8 mouse cellular contexts compared by ENCODE assay signal in genomic region chr15:103185462-103186198, GRCm38 (mm10). TPM values are rescaled to one million over a fixed set of nuclear protein-coding genes. Genes with fewer than 3 reads are reported as not detected.
DNase-seq lines count a peak whose midpoint lies in the region; ATAC-seq and TF ChIP-seq lines count a peak whose summit lies in the region.
"Had no signal": no experiment of that assay in that cellular context is flagged by ENCODE, and none has a peak within 500 bp of the region (broad histone marks: within the 10 kb centered on the region; RNA-seq: fewer than 3 reads in every experiment).

No protein-coding gene starts in this region.

- H3K4me2 ChIP-seq in liver, embryonic 12.5 days: no peak overlapping the region
- no peak overlapping the region for H3K4me2 ChIP-seq in hindbrain, embryonic 14.5 days (replicated peaks)
- no peak overlapping the region for H3K4me2 ChIP-seq in liver, embryonic 14.5 days (ENCODE audit: low read depth)

- no peak overlapping the region for H3K4me3 ChIP-seq in liver, embryonic 12.5 days
- H3K4me3 ChIP-seq in hindbrain, embryonic 14.5 days (replicated peaks; ENCODE audit: low read length): no peak overlapping the region
- H3K4me3 ChIP-seq in liver, embryonic 14.5 days (ENCODE audit: insufficient read depth in 1 of 2, low read depth in 2 of 2, low read length in 2 of 2): no peak overlapping the region

- peak; percentile 81 for TF ChIP-seq CTCF in liver, embryonic 14.5 days (IDR thresholded peaks at IDR 0.05; ENCODE audit: low read depth)

- no peak for ATAC-seq in liver, embryonic 12.5 days
- peak; percentile 40; the same call in 1 of the 2 replicates for ATAC-seq in hindbrain, embryonic 14.5 days (ENCODE audit: low FRiP score)
- ATAC-seq in liver, embryonic 14.5 days (ENCODE audit: insufficient read depth): no peak

- no peak overlapping the region for H3K27ac ChIP-seq in liver, embryonic 12.5 days
- H3K27ac ChIP-seq in hindbrain, embryonic 14.5 days: no peak overlapping the region
- H3K27ac ChIP-seq in liver, embryonic 14.5 days: no peak overlapping the region
- H3K27ac ChIP-seq: macrophage had no signal

- peak; percentile 51 for DNase-seq in liver
- peak; percentile 85 for DNase-seq in NIH3T3 (ENCODE audit: low read depth)
- peak; percentile 61 to 68 for DNase-seq in cerebellum, postnatal 36 days
- DNase-seq in hindbrain, embryonic 14.5 days (ENCODE audit: low spot score): peak; percentile 65
- DNase-seq in liver, embryonic 14.5 days (ENCODE audit: low read depth in 3 of 3, low spot score in 3 of 3): no peak
- DNase-seq in right cerebral cortex, postnatal 10 days (ENCODE audit: low spot score in 2 of 2): peak; percentile 78 to 81

- TF ChIP-seq EP300 in liver, embryonic 14.5 days (IDR thresholded peaks at IDR 0.05; ENCODE audit: low read depth): no peak

- no peaks in the 10 kb centered on the region for H3K9me3 ChIP-seq in liver, embryonic 12.5 days (replicated peaks)
- H3K9me3 ChIP-seq in hindbrain, embryonic 14.5 days (ENCODE audit: control insufficient read depth, low read length): no peaks in the 10 kb centered on the region
- H3K9me3 ChIP-seq in liver, embryonic 14.5 days (ENCODE audit: control insufficient read depth, low read length): no peaks in the 10 kb centered on the region

- peaks cover 22% of the 10 kb centered on the region for H3K4me1 ChIP-seq in liver, embryonic 12.5 days
- peaks cover 15% of the 10 kb centered on the region for H3K4me1 ChIP-seq in hindbrain, embryonic 14.5 days (replicated peaks; ENCODE audit: control insufficient read depth, insufficient read depth, low read length)
- peaks cover 0 to 7% of the 10 kb centered on the region in 2 experiments; a peak in 2 of 4 replicates for H3K4me1 ChIP-seq in liver, embryonic 14.5 days (replicated peaks; ENCODE audit: control insufficient read depth in 2 of 2, insufficient read depth in 2 of 2, low read length in 1 of 2)

- H3K36me3 ChIP-seq in liver, embryonic 12.5 days: peaks cover 7% of the 10 kb centered on the region
- H3K36me3 ChIP-seq in hindbrain, embryonic 14.5 days (replicated peaks; ENCODE audit: control insufficient read depth, insufficient read depth): peaks cover 2% of the 10 kb centered on the region; the same call in 1 of the 2 replicates
- no peaks in the 10 kb centered on the region for H3K36me3 ChIP-seq in liver, embryonic 14.5 days (replicated peaks; ENCODE audit: control insufficient read depth, insufficient read depth, low read depth)

- 48% methylated on average over 19 of the region's 19 CpGs for WGBS in liver, embryonic 12.5 days (ENCODE audit: insufficient replicate concordance)
- 55% methylated on average over 19 of the region's 19 CpGs for WGBS in hindbrain, embryonic 14.5 days
- WGBS in liver, embryonic 14.5 days (ENCODE audit: insufficient replicate concordance): 47% methylated on average over 19 of the region's 19 CpGs

- H3K9ac ChIP-seq in liver, embryonic 12.5 days: no peak overlapping the region
- no peak overlapping the region for H3K9ac ChIP-seq in hindbrain, embryonic 14.5 days
- no peak overlapping the region for H3K9ac ChIP-seq in liver, embryonic 14.5 days (replicated peaks)

- H3K27me3 ChIP-seq in liver, embryonic 12.5 days (replicated peaks): peaks cover 48% of the 10 kb centered on the region
- peaks cover 26% of the 10 kb centered on the region for H3K27me3 ChIP-seq in hindbrain, embryonic 14.5 days (ENCODE audit: control insufficient read depth, insufficient read depth, low read length)
- peaks cover 28% of the 10 kb centered on the region for H3K27me3 ChIP-seq in liver, embryonic 14.5 days (ENCODE audit: control insufficient read depth, insufficient read depth, low read length)

RNA-seq across cellular contexts. Expression of gene Smug1, which starts 18.7 kb away (rescaled TPM):
- 6.7 and 7.8 TPM in 2 replicates for polyA plus RNA-seq in liver, embryonic 12.5 days (2016; fragmentation: Nextera tagmentation; extraction: Ambion mirVana)
- polyA plus RNA-seq in hindbrain, embryonic 14.5 days (2014; fragmentation: Nextera tagmentation; extraction: Ambion mirVana): 37.6 and 40.8 TPM in 2 replicates
- 3.6 and 4.4 TPM in 2 replicates for polyA plus RNA-seq in liver, embryonic 14.5 days (2012; rRNA removed)
- 3.8 and 4.7 TPM in 2 replicates for polyA plus RNA-seq in liver, embryonic 14.5 days (2014; fragmentation: Nextera tagmentation; extraction: Ambion mirVana)

RNA-seq across cellular contexts. Expression of gene Cbx5, which starts 54.0 kb away (rescaled TPM):
- polyA plus RNA-seq in liver, embryonic 12.5 days (2016; fragmentation: Nextera tagmentation; extraction: Ambion mirVana): 84.2 and 84.5 TPM in 2 replicates
- 153 and 171 TPM in 2 replicates for polyA plus RNA-seq in hindbrain, embryonic 14.5 days (2014; fragmentation: Nextera tagmentation; extraction: Ambion mirVana)
- polyA plus RNA-seq in liver, embryonic 14.5 days (2012; rRNA removed): 27.8 and 32.4 TPM in 2 replicates
- polyA plus RNA-seq in liver, embryonic 14.5 days (2014; fragmentation: Nextera tagmentation; extraction: Ambion mirVana): 54.4 and 57.1 TPM in 2 replicates

RNA-seq across cellular contexts. Expression of gene Hnrnpa1, which starts 54.6 kb away (rescaled TPM):
- 584 and 591 TPM in 2 replicates for polyA plus RNA-seq in liver, embryonic 12.5 days (2016; fragmentation: Nextera tagmentation; extraction: Ambion mirVana)
- 526 and 623 TPM in 2 replicates for polyA plus RNA-seq in hindbrain, embryonic 14.5 days (2014; fragmentation: Nextera tagmentation; extraction: Ambion mirVana)
- polyA plus RNA-seq in liver, embryonic 14.5 days (2012; rRNA removed): 329 and 510 TPM in 2 replicates
- polyA plus RNA-seq in liver, embryonic 14.5 days (2014; fragmentation: Nextera tagmentation; extraction: Ambion mirVana): 240 and 270 TPM in 2 replicates

Comparison
In these comparisons a context has a peak if more than half of its experiments do, and no peak if none do; other contexts are left out.
1. DNase-seq: peak in liver (single experiment), NIH3T3 (single experiment), cerebellum, postnatal 36 days (2 of 2), hindbrain, embryonic 14.5 days (single experiment) and right cerebral cortex, postnatal 10 days (2 of 2); none in liver, embryonic 14.5 days (0 of 3).